In genomic region chr16:77015380-77016346, GRCm38 (mm10) we compare ENCODE assay signal across 8 mouse cellular contexts. TPM values are rescaled to one million over a fixed set of nuclear protein-coding genes. Genes with fewer than 3 reads are reported as not detected.
DNase-seq lines count a peak whose midpoint lies in the region; ATAC-seq and TF ChIP-seq lines count a peak whose summit lies in the region.

No protein-coding gene starts in this region.

- 0 out of 2 replicates have a peak overlapping the region, but pooled peaks have one; percentile 94 for H3K27ac ChIP-seq in heart, embryonic 15.5 days
- no peak overlapping the region for H3K27ac ChIP-seq in lung, postnatal 0 days (ENCODE audit: low read length)

- no peak for TF ChIP-seq EP300 in lung, postnatal 0 days (IDR thresholded peaks at IDR 0.05)

- no peak overlapping the region for H3K9ac ChIP-seq in heart, embryonic 15.5 days
- H3K9ac ChIP-seq in lung, postnatal 0 days (replicated peaks; ENCODE audit: low read depth): no peak overlapping the region

- TF ChIP-seq CTCF in lung, postnatal 0 days (IDR thresholded peaks at IDR 0.05): no peak

- H3K27me3 ChIP-seq in heart, embryonic 15.5 days: no peaks in the 10 kb centered on the region
- H3K27me3 ChIP-seq in lung, postnatal 0 days (replicated peaks; ENCODE audit: insufficient read depth, low read length): no peaks in the 10 kb centered on the region

- 38% methylated on average over 4 of the region's 4 CpGs for WGBS in heart, embryonic 15.5 days
- WGBS in lung, postnatal 0 days: 40% methylated on average over 4 of the region's 4 CpGs

- peak overlapping the region; percentile 95 for H3K4me3 ChIP-seq in heart, embryonic 15.5 days
- H3K4me3 ChIP-seq in lung, postnatal 0 days (ENCODE audit: low read depth, low read length): peak overlapping the region; percentile 80

- peak; percentile 13 for DNase-seq in 3134 (ENCODE audit: extremely low read depth, insufficient read length, low spot score)
- peak; percentile 60 for DNase-seq in CD4-positive, CD25-positive, alpha-beta regulatory T cell, adult 2 months (ENCODE audit: low read depth, low spot score)
- peak; percentile 71 for DNase-seq in lung, postnatal 0 days (ENCODE audit: low spot score)
- DNase-seq in frontal cortex, postnatal 14 days (ENCODE audit: low spot score in 2 of 2): no peak
- no peak for DNase-seq in adrenal gland, postnatal 10 days
- no peak for DNase-seq in MN1 (ENCODE audit: low spot score)

- peak overlapping the region; percentile 71 for H3K4me2 ChIP-seq in heart, embryonic 15.5 days
- peak overlapping the region; percentile 59 for H3K4me2 ChIP-seq in lung, postnatal 0 days (replicated peaks; ENCODE audit: low read depth, low read length)

- peaks cover 30% of the 10 kb centered on the region for H3K4me1 ChIP-seq in heart, embryonic 15.5 days (replicated peaks)
- H3K4me1 ChIP-seq in lung, postnatal 0 days (ENCODE audit: insufficient read depth, low read depth, low read length): peaks cover 16% of the 10 kb centered on the region; the same call in 1 of the 2 replicates

- no peak for ATAC-seq in heart, embryonic 15.5 days (replicated peaks; ENCODE audit: insufficient number of reproducible peaks, insufficient read depth, low FRiP score, low read depth)
- no peak for ATAC-seq in lung, postnatal 0 days
- no peak for ATAC-seq in frontal cortex, adult (ENCODE audit: low TSS enrichment)

- H3K36me3 ChIP-seq in heart, embryonic 15.5 days: no peaks in the 10 kb centered on the region
- no peaks in the 10 kb centered on the region for H3K36me3 ChIP-seq in lung, postnatal 0 days (ENCODE audit: insufficient read depth, low read length)

- no peaks in the 10 kb centered on the region for H3K9me3 ChIP-seq in heart, embryonic 15.5 days (replicated peaks)
- no peaks in the 10 kb centered on the region for H3K9me3 ChIP-seq in lung, postnatal 0 days (ENCODE audit: low read length)

RNA-seq across cellular contexts. Expression of gene Usp25, which starts 2.2 kb away (rescaled TPM):
- 20.4 and 24.9 TPM in 2 replicates for polyA plus RNA-seq in heart, embryonic 15.5 days (2015; fragmentation: Nextera tagmentation; extraction: Ambion mirVana)
- 19.2 and 21.8 TPM in 2 replicates for polyA plus RNA-seq in lung, postnatal 0 days (2015; fragmentation: Nextera tagmentation; extraction: Ambion mirVana)
- 10 to 100 TPM; 55.2 to 62.8 TPM for total RNA-seq in adrenal gland, postnatal 10 days (2021)

Comparison
In these comparisons a context has a peak if more than half of its experiments do, and no peak if none do; other contexts are left out.
1. DNase-seq: peak in 3134 (single experiment), CD4-positive, CD25-positive, alpha-beta regulatory T cell, adult 2 months (single experiment) and lung, postnatal 0 days (single experiment); none in frontal cortex, postnatal 14 days (0 of 2), adrenal gland, postnatal 10 days (single experiment) and MN1 (single experiment).